Mouse (Mus musculus) limb, embryonic 14.5 days (tissue): Measurements from ENCODE around the gene Hoxb5. TPM values are rescaled to one million over a fixed set of nuclear protein-coding genes. Genes with fewer than 3 reads are reported as not detected.

Source experiments
- ATAC-seq: fragments of 200-750 bp; cut with Nextera tagmentation; 2 replicates; pipeline ENCODE4 v1.8.0; 2017; ENCODE audit warnings: low read depth, moderate number of reproducible peaks, moderate TSS enrichment; ENCODE audit not compliant: low FRiP score
- DNase-seq: peaks from one replicate; pipeline ENCODE4 v3.0.0-alpha.2; 2015; ENCODE audit warnings: low spot score
- H3K27ac ChIP-seq: fragments of 300-500 bp; sonication (generic); replicated peaks from 2 replicates; pipeline ENCODE4 v1.5.1; 2014; ENCODE audit warnings: low read depth, mild to moderate bottlenecking, low read length, moderate library complexity, mixed read lengths
- H3K27me3 ChIP-seq: fragments of 300-500 bp; sonication (generic); 2 replicates; pipeline ENCODE4 v1.6.1; 2014; ENCODE audit warnings: low read length, mixed read lengths; ENCODE audit not compliant: control insufficient read depth, insufficient read depth
- H3K36me3 ChIP-seq: fragments of 300-500 bp; sonication (generic); 2 replicates; pipeline ENCODE4 v1.6.1; 2014; ENCODE audit warnings: mild to moderate bottlenecking, low read length, moderate library complexity, mixed read lengths; ENCODE audit not compliant: control insufficient read depth, insufficient read depth
- H3K4me1 ChIP-seq: fragments of 300-500 bp; sonication (generic); 2 replicates; pipeline ENCODE4 v1.6.1; 2014; ENCODE audit warnings: antibody characterized with exemption, low read length, mixed read lengths; ENCODE audit not compliant: control insufficient read depth, insufficient read depth
- H3K4me2 ChIP-seq: fragments of 300-500 bp; sonication (generic); replicated peaks from 2 replicates; pipeline ENCODE4 v1.6.1; 2014; ENCODE audit warnings: low read depth, mild to moderate bottlenecking, low read length, moderate library complexity; ENCODE audit not compliant: severe bottlenecking
- H3K4me3 ChIP-seq: fragments of 300-500 bp; sonication (generic); replicated peaks from 2 replicates; pipeline ENCODE4 v1.5.1; 2014; ENCODE audit warnings: low read length
- H3K9ac ChIP-seq: fragments of 300-500 bp; sonication (generic); 2 replicates; pipeline ENCODE4 v1.6.1; 2014; ENCODE audit warnings: mild to moderate bottlenecking, low read depth, low read length, moderate library complexity; ENCODE audit not compliant: severe bottlenecking
- H3K9me3 ChIP-seq: fragments of 300-500 bp; sonication (generic); 2 replicates; pipeline ENCODE4 v1.6.1; 2016; ENCODE audit warnings: low read length; ENCODE audit not compliant: control insufficient read depth
- POLR2A ChIP-seq: fragments of 200-500 bp; IDR thresholded peaks from 2 replicates; pipeline ENCODE4 v1.8.0; 2012; ENCODE audit warnings: inconsistent platforms, mild to moderate bottlenecking, moderate library complexity, borderline replicate concordance; ENCODE audit not compliant: insufficient read depth, insufficient read length; ENCODE audit errors: extremely low read depth
- WGBS: fragments of 180-500 bp; shearing (Covaris S2); extraction: QIAGEN DNeasy Blood & Tissue Kit; methylation state at CpG from one replicate; pipeline ENCODE4 v1.1.7; 2014; 5-methylcytosine and 5-hydroxymethylcytosine counted together
- polyA plus RNA-seq, 2 experiments: library from polyadenylated mRNA; depleted of rRNA in 1 of 2; stranded (reverse) in 1 of 2; unstranded in 1 of 2; fragments of >200 nt; fragmentation: Nextera tagmentation in 1 of 2; extraction: Ambion mirVana in 1 of 2; gene quantifications; 2 replicates each; pipeline versions ENCODE4 v1.2.1 to v1.2.3; 2012 to 2014

Gene Hoxb5
- polyA plus RNA-seq, 2 experiments = 0.85 to 1.8 TPM

GRCm38 (mm10) chr11:96351831-96352230 lies 48.7 kb downstream of the Hoxb5 start:
- peak overlapping the region; percentile 47; the same call in 1 of the 2 replicates for H3K4me2 ChIP-seq
- H3K4me1 ChIP-seq = peaks cover 4% of the 10 kb centered on the region; the same call in 1 of the 2 replicates
- ATAC-seq (no peak), DNase-seq (peak; percentile 47)
- H3K9me3 ChIP-seq = no peaks in the 10 kb centered on the region
- peak overlapping the region; percentile 36 for H3K4me3 ChIP-seq
- no peak for TF ChIP-seq POLR2A
- 0 out of 2 replicates have a peak overlapping the region, but pooled peaks have one; percentile 61 for H3K27ac ChIP-seq
- H3K36me3 ChIP-seq = no peaks in the 10 kb centered on the region
- H3K27me3 ChIP-seq = peaks cover 89% of the 10 kb centered on the region
- WGBS = 3% methylated on average over 21 of the region's 22 CpGs
- H3K9ac ChIP-seq = peak overlapping the region; percentile 28; the same call in 1 of the 2 replicates

GRCm38 (mm10) chr11:96352691-96353521 lies 49.8 kb downstream of the Hoxb5 start:
- DNase-seq = peak; percentile 37
- Histone ChIP-seq H3K27me3 (peaks cover 91% of the 10 kb centered on the region), H3K9me3 (no peaks in the 10 kb centered on the region), H3K27ac (peak overlapping the region; percentile 61), H3K4me2 (peak overlapping the region; percentile 47), H3K36me3 (no peaks in the 10 kb centered on the region), H3K9ac (peak overlapping the region; percentile 53), H3K4me1 (peaks cover 4% of the 10 kb centered on the region; the same call in 1 of the 2 replicates), H3K4me3 (peak overlapping the region; percentile 36)
- TF ChIP-seq POLR2A = no peak
- 0 out of 2 replicates have a peak, but pooled peaks have one; percentile 28 for ATAC-seq
- 2% methylated on average over 63 of the region's 75 CpGs for WGBS

DNA sequence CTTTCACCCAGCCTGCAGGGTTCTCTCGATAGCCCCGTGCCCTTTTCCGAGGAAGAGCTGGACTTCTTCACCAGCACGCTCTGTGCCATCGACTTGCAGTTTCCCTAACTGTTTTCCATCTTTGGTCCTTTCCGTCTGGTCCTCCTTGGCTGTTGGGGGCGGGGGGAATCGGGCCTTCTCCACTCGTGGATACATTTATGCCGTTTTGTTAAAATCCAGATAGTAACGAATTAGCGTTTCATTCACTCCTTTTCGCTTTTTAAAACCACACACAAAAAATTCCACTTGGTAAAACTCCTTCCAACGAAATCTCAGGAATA lies 50.3 kb downstream of the Hoxb5 start:
- H3K9me3 ChIP-seq = no peaks in the 10 kb centered on the region
- no peaks in the 10 kb centered on the region for H3K36me3 ChIP-seq
- H3K4me1 ChIP-seq = peaks cover 4% of the 10 kb centered on the region; the same call in 1 of the 2 replicates
- no peak for DNase-seq
- H3K27me3 ChIP-seq = peaks cover 85% of the 10 kb centered on the region
- no peak for ATAC-seq
- peak overlapping the region; percentile 53 for H3K9ac ChIP-seq
- peak overlapping the region; percentile 61 for H3K27ac ChIP-seq
- no peak for TF ChIP-seq POLR2A
- peak overlapping the region; percentile 47 for H3K4me2 ChIP-seq
- 2% methylated on average over 14 of the region's 14 CpGs for WGBS
- H3K4me3 ChIP-seq = peak overlapping the region; percentile 36

DNA sequence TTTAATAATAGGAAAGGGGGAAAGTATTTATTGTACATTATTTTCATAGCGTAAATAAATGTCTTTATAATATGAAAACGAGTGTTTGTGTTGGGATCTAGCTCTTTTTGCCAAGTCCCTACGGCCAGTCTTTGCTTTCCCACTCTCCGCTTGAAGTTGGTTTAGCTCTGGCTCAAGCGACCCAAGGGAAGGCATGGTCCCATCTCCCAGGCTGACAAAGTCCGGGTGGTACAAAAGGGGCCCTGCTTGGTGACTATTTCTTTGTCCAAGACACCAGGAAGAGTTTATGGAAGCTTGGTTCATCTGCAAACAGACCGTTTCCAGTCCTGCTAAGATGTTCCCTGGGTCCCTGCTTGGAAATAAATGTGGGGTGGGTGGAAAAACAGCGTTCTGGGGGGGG lies 50.8 kb downstream of the Hoxb5 start:
- H3K27ac ChIP-seq = no peak overlapping the region

DNA sequence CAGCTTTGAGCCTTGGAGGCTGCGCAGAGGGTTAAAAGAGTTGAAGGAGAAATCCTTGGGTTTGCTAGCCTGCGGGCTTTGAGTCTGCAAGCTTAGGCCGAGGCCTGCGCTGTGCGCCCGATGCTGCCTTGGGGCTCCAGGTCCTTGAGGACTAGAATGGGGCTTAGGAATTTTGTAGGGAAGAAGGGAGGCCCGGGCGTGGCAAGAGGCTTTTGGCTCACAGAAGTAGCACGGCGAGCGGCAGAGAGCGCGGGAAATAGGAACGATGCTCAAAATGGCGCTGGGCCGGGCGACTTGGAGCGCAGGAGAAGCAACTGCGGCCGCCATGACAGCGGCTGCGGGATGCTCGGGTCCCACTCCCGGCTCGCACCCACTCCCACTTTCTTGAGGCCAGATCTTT lies 51.2 kb downstream of the Hoxb5 start:
- Histone ChIP-seq H3K4me1 (peaks cover 4% of the 10 kb centered on the region; the same call in 1 of the 2 replicates), H3K4me3 (peak overlapping the region; percentile 32), H3K9ac (peak overlapping the region; percentile 18; the same call in 1 of the 2 replicates), H3K36me3 (no peaks in the 10 kb centered on the region), H3K27me3 (peaks cover 76% of the 10 kb centered on the region), H3K9me3 (no peaks in the 10 kb centered on the region), H3K4me2 (peak overlapping the region; percentile 51), H3K27ac (no peak overlapping the region)
- WGBS = under 1% methylated on average over 25 of the region's 25 CpGs
- TF ChIP-seq POLR2A = no peak
- ATAC-seq = 0 out of 2 replicates have a peak, but pooled peaks have one; percentile 16
- DNase-seq = peak; percentile 56

More for the DNA sequence above, 50.8 kb downstream of the Hoxb5 start:
- TF ChIP-seq POLR2A = no peak
- Histone ChIP-seq H3K4me2 (peak overlapping the region; percentile 51), H3K9me3 (no peaks in the 10 kb centered on the region), H3K4me3 (peak overlapping the region; percentile 32), H3K36me3 (no peaks in the 10 kb centered on the region), H3K9ac (peak overlapping the region; percentile 18; the same call in 1 of the 2 replicates), H3K27me3 (peaks cover 81% of the 10 kb centered on the region), H3K4me1 (peaks cover 4% of the 10 kb centered on the region; the same call in 1 of the 2 replicates)
- ATAC-seq (no peak), DNase-seq (no peak)
- WGBS = 11% methylated on average over 8 of the region's 8 CpGs
